Mouse (Mus musculus) E14TG2a.4 (cell line): ENCODE measurements at regions not wholly inside any gene's neighbourhood (a gene's known extent, or its start where the extent isn't known, plus 50 kb on each side); places are given as distances from the start of the nearest gene placed in this dataset.

Experiments used
- CTCF ChIP-seq: conservative IDR thresholded peaks from 2 replicates; pipeline ENCODE4 v1.5.1; 2014; ENCODE audit warnings: low read length
- POU5F1 ChIP-seq: IDR thresholded peaks from 2 replicates; pipeline ENCODE4 v1.6.1; 2014; ENCODE audit warnings: low read length, borderline replicate concordance

- TF ChIP-seq CTCF (no peak), POU5F1 (no peak)
Measured at GRCm38 (mm10) chr2:179291046-179291563, 151.1 kb upstream of the Cdh4 start.
